Mouse (Mus musculus): Measurements from ENCODE around the gene Eif1ad.

DNA sequence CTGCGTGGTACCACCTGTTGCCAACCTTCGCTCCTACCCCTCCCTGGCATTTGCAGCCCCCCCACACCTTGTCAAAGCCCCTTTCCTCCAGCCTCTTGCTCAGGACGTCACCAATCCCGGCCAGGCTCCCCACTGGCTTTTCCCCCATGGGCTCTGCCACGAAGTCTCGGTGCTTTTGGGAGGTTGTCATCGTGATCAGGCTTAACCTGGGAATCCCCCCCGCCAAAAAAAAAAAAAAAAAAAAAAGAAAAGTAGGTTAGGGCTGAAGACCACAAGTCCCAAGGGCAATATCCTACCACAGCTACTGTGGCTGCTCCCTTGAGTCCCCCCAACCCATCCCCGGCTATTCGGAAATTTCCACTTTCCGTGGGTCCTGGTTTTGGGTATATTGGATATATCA is 790 bp upstream of the Eif1ad start:
- TF ChIP-seq CTCF (conservative IDR thresholded peaks at IDR 0.05; ENCODE audit: low read length): no peak
- TF ChIP-seq POU5F1 (IDR thresholded peaks at IDR 0.05; ENCODE audit: borderline replicate concordance, low read length): no peak
- no peak for TF ChIP-seq NANOG (IDR thresholded peaks at IDR 0.05; ENCODE audit: borderline replicate concordance, low read length)
